Mouse (Mus musculus) ES-E14 (cell line): ENCODE measurements at regions not wholly inside any gene's neighbourhood (a gene's known extent, or its start where the extent isn't known, plus 50 kb on each side); places are given as distances from the start of the nearest gene placed in this dataset.

Source experiments
- DNase-seq: peaks from one replicate; pipeline ENCODE4 v3.0.0-alpha.2; 2013; ENCODE audit warnings: low read depth, low spot score
- H3K27ac ChIP-seq: 2 replicates; pipeline ENCODE4 v1.5.1; 2012; ENCODE audit warnings: low read depth, mild to moderate bottlenecking, low read length, moderate library complexity, mixed read lengths; ENCODE audit not compliant: poor library complexity, insufficient read depth, severe bottlenecking
- H3K36me3 ChIP-seq: 2 replicates; pipeline ENCODE4 v1.6.1; 2012; ENCODE audit warnings: mild to moderate bottlenecking, low read length, moderate library complexity, mixed read lengths; ENCODE audit not compliant: control insufficient read depth, poor library complexity, insufficient read depth, severe bottlenecking
- H3K4me1 ChIP-seq, 2 experiments: fragments of 150-350 bp in 1 of 2; sonication (generic) in 1 of 2; 2 replicates each; pipeline ENCODE4 v1.6.1; 2012; ENCODE audit warnings: low read length in 2 of 2, mild to moderate bottlenecking in 1 of 2, mixed read lengths in 1 of 2; ENCODE audit not compliant: control insufficient read depth in 2 of 2, insufficient read depth in 2 of 2, poor library complexity in 1 of 2
- H3K4me3 ChIP-seq, 2 experiments: fragments of 150-350 bp in 1 of 2; sonication (generic) in 1 of 2; 2 replicates each; pipeline ENCODE4 v1.5.1; 2012; ENCODE audit warnings: low read length in 2 of 2, low read depth in 1 of 2, mild to moderate bottlenecking in 1 of 2, mixed read lengths in 1 of 2; ENCODE audit not compliant: insufficient read depth in 1 of 2, poor library complexity in 1 of 2, severe bottlenecking in 1 of 2
- H3K9ac ChIP-seq: 2 replicates; pipeline ENCODE4 v1.6.1; 2012; ENCODE audit warnings: low read depth, mild to moderate bottlenecking, low read length, mixed read lengths; ENCODE audit not compliant: poor library complexity, insufficient read depth, severe bottlenecking
- H3K9me3 ChIP-seq: fragments of 150-350 bp; sonication (generic); 2 replicates; pipeline ENCODE4 v1.6.1; 2012; ENCODE audit warnings: low read depth, mild to moderate bottlenecking, low read length; ENCODE audit not compliant: control insufficient read depth, insufficient read depth
- CHD2 ChIP-seq: IDR thresholded peaks from 2 replicates; pipeline ENCODE4 v1.6.1; 2014; ENCODE audit warnings: mild to moderate bottlenecking, low read depth, low read length, inconsistent platforms
- HCFC1 ChIP-seq: IDR thresholded peaks from 2 replicates; pipeline ENCODE4 v1.6.1; 2012; ENCODE audit warnings: low read length, inconsistent platforms, borderline replicate concordance; ENCODE audit not compliant: insufficient read depth
- MAFK ChIP-seq: IDR thresholded peaks from 2 replicates; pipeline ENCODE4 v1.6.1; 2014; ENCODE audit warnings: mild to moderate bottlenecking, low read depth, low read length, inconsistent platforms; ENCODE audit not compliant: insufficient read depth
- ZC3H11A ChIP-seq: IDR thresholded peaks from 2 replicates; pipeline ENCODE4 v1.6.1; 2012; ENCODE audit warnings: low read depth, mild to moderate bottlenecking, inconsistent platforms, low read length, borderline replicate concordance
- ZNF384 ChIP-seq: IDR thresholded peaks from 2 replicates; pipeline ENCODE4 v1.6.1; 2012; ENCODE audit warnings: low read depth, low read length, inconsistent platforms
- in situ Hi-C, 2 experiments: fragments of 600-800 bp; cut with MboI; formaldehyde crosslinking; loops; one replicate each; pipeline ENCODE4 v1.15.1; 2025; ENCODE audit warnings: low sequenced_read_pairs in 2 of 2, inconsistent platforms in 1 of 2; ENCODE audit not compliant: unreplicated experiment in 2 of 2

- no peak overlapping the region for H3K27ac ChIP-seq
- in situ Hi-C loops, result no loop called here
- H3K4me3 ChIP-seq, result no peak overlapping the region
- H3K4me1 ChIP-seq, result no peaks in the 10 kb centered on the region
- TF ChIP-seq CHD2 (no peak), MAFK (no peak), ZNF384 (no peak), ZC3H11A (no peak), HCFC1 (no peak)
- no peak for DNase-seq
- H3K36me3 ChIP-seq, result no peaks in the 10 kb centered on the region
- H3K9ac ChIP-seq, result no peak overlapping the region
- no peaks in the 10 kb centered on the region for H3K9me3 ChIP-seq
Observed at GRCm38 (mm10) chr13:83450820-83451219, 53.0 kb upstream of the Mef2c start.

GRCm38 (mm10) chr13:83452987-83453386, 50.8 kb upstream of the Mef2c start:
- Histone ChIP-seq H3K36me3 (no peaks in the 10 kb centered on the region), H3K9me3 (no peaks in the 10 kb centered on the region), H3K4me3 (no peak overlapping the region), H3K9ac (no peak overlapping the region), H3K27ac (no peak overlapping the region), H3K4me1 (no peaks in the 10 kb centered on the region)
- in situ Hi-C loops, result no loop called here
- no peak for TF ChIP-seq ZNF384
- TF ChIP-seq MAFK, result no peak
- no peak for TF ChIP-seq CHD2
- TF ChIP-seq ZC3H11A, result no peak
- TF ChIP-seq HCFC1, result no peak
- DNase-seq, result no peak
